Mouse (Mus musculus) left cerebral cortex, postnatal 4 days (tissue): ENCODE measurements at regions not wholly inside any gene's neighbourhood (a gene's known extent, or its start where the extent isn't known, plus 50 kb on each side); places are given as distances from the start of the nearest gene placed in this dataset.
"Not testable (repeated sequence)": the region's sequence is repeated elsewhere in the genome, so short reads cannot be mapped to it uniquely, and the experiment has no call there.

Experiments
- DNase-seq: peaks from one replicate; pipeline ENCODE4 v3.0.0-alpha.2; 2022
- intact Hi-C: fragments of 180-260 bp; cut with DNase I; formaldehyde crosslinking; loops from one replicate; pipeline ENCODE4 v1.15.1; 2025

DNA sequence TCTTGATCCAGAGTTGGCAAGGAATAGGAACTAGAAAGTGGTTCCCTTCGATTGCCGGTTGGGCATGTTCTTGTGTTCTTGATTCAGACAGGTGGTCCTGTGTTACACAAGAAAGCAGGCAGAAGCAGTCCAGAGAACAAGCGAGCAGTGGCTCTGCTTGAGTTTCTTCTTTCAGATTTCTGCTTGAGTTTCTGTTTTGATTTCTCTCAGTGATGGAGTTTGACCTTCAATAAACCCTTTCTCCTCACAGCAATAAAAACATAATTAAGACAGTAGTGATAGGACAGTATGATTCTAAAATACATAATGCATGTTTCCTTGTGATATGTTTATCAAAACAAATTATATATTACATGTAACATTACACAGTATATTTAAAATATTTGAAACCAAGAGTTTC, 59.1 kb downstream of the Klf6 start:
- intact Hi-C loops = no loop called here
- DNase-seq = no peak

DNA sequence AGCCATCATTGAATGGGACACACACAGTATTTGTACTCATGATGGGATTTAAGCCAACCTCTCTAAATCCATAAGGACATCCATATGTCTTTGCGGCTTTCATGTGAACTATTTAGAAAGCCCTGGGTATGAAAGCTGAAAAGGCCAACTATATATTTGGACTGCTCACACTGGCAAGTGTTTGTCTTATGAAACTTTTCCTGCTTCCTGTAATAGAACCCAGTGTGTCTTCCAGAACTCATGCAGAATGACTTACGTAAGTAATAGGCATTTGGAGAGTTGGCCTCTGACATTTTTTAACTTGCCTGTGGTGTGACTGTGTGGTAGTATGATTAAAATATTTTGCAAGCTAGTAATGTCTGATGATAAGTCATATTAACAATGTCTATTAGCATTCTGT, 70.2 kb downstream of the Klf6 start:
- intact Hi-C loops = no loop called here
- no peak for DNase-seq

GRCm38 (mm10) chr13:5937436-5937835, 76.2 kb downstream of the Klf6 start:
- intact Hi-C loops = no loop called here
- DNase-seq = no peak

GRCm38 (mm10) chr13:5937970-5938369, 76.7 kb downstream of the Klf6 start:
- no peak for DNase-seq
- intact Hi-C loops = no loop called here

DNA sequence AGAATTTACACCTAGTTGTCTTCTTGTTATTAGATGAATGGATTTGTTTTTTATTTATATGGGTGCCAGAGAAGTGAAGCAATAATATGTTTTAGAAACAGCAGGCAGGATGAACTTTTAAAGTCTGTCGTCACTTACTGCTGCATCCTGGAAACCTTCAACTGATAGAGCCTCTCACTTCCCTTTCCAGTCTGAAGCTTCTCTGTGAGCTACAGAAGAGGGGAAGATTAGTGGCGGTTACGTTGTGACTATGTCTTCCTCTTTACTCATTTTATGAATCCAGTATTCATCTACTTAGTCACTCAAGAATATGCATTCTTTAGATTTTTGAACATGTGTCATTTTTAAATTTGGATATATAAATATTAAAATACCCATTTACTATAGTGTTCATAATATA, 78.1 kb downstream of the Klf6 start:
- intact Hi-C loops = no loop called here
- no peak for DNase-seq

GRCm38 (mm10) chr13:5952863-5953262, 91.6 kb downstream of the Klf6 start:
- no peak for DNase-seq
- intact Hi-C loops = no loop called here

GRCm38 (mm10) chr13:5955121-5955520, 93.8 kb downstream of the Klf6 start:
- DNase-seq, intact Hi-C loops: not testable (repeated sequence)

DNA sequence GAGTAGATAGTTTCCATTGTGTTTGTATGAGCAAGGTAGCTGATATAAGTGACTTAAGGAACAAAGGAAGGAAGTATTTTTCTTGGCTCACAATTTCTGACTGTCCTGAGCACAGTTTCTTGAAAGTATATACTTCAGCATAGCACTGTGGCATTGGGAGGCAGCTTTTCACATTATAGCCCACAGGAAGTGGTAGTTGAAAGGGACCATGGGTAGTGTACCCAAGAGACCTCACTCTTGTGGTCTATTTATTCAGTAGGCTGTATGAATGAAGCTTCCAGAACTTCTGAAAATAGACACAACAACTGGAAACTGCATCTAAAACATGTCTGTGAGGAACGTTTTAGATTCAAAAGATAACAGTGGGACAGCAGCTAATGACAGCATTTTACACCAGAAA, 94.9 kb downstream of the Klf6 start:
- no peak for DNase-seq
- intact Hi-C loops = no loop called here

DNA sequence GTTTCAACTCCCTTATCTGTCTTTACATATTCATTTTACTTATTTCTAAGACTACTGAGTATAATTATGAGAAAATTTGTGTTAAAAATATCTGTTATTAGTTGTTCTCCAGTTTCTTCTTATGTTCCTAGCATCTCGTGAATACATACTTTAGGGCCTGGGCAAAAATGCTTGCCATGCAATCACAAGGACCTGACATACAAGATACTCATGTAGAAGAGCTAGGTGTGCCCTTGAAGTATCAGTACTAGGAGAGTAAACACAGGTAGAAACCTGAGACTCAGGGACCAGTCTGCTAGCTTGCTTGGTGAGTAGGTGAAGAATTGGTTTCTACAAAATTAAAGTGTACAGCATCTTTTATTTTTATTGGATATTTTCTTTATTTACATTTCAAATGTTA, 101.7 kb downstream of the Klf6 start:
- intact Hi-C loops = no loop called here
- DNase-seq = no peak

DNA sequence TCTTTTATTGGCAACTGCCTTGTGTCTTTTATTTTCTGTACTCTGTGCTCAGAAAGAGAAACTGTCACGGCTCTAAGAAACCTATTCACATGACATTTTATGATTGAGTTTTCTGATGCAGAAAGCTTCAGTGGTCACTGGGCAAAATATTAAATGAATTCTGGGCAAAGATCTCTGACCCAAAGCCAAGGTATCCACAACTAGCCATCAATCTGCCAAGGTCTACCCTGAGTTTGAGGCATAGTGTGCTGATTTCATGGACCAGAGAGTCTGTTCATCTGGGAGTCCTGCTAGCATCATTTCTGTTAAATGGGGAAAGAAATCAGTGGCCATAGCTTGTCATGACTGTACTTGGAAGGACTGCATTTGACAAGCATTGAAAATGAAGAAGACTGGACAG, 103.3 kb downstream of the Klf6 start:
- intact Hi-C loops = no loop called here
- DNase-seq = no peak

- intact Hi-C loops = no loop called here
- no peak for DNase-seq
These were observed 117.3 kb downstream of the Klf6 start for GRCm38 (mm10) chr13:5978615-5979014.

DNA sequence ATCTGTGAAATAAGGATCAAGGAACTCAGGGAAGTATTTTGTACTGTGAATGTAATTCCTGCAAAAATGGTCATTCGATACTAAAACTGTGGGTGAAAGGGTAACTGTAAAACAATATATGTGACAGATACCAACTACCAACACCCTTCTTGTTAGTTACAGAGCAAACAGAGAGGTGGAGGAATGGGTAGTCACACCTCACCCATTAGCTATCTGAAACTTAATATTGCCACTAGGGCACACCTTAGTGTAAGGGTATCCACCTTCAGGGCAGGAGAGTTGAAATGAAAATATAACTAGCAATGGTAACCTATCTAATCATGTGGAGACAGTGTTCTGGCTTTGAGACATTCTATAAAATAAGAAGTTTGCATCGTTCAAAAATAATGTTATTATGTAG, 126.2 kb downstream of the Klf6 start:
- intact Hi-C loops = no loop called here
- no peak for DNase-seq

- no peak for DNase-seq
- intact Hi-C loops = no loop called here
These were observed 127.1 kb downstream of the Klf6 start for GRCm38 (mm10) chr13:5988407-5988806.

DNA sequence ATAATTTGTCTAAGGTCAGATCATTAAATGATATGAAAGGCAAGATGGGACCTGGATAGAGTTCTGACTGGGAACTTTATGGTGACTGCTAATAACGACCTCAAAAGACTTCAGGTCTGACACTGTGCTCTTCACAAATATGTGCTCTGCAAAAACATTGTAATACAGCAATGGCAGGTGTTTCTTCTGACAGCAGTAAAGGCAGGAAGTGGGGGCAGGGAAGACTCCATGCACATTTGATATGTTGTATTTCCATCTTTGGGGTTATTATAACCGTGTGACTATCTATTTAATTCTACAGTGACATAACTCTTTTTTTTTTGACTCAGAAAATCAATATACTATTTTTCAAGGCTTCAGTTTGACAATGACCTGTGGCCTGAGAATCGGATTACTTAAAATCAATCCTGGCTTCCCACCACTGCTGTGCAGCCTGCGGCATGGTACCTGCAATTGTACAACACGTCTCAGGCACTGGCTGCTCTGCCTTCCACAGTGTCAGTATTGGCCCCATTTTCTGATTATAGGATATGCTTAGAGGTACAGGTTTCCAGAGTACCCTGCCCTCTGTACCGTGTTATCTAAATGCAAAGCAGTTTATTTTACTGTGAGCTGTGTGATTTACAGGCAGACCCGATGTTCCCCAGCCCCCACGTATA, 139.4 kb downstream of the Klf6 start:
- intact Hi-C loops = no loop called here
- DNase-seq = no peak

DNA sequence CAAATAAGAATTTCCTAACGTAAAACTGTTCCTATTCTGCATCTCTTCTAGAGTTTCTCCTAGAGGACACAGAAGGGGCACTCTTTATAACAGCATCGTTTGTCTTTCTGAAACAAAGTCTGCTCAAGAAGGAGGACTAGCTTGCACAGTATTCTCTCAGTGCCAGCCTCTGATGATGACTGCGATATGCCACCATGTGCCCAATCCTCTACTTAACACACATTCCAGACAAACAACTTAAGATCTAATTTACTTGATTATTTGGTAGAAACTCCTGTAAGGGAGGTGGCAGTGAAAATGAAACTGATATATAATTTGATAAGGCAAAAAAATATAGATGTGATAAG, 139.9 kb downstream of the Klf6 start:
- intact Hi-C loops = no loop called here
- DNase-seq = no peak

GRCm38 (mm10) chr13:6005901-6006300, 144.6 kb downstream of the Klf6 start:
- intact Hi-C loops = no loop called here
- peak; percentile 79 for DNase-seq

GRCm38 (mm10) chr13:6009671-6010070, 148.4 kb downstream of the Klf6 start:
- no peak for DNase-seq
- intact Hi-C loops = no loop called here

DNA sequence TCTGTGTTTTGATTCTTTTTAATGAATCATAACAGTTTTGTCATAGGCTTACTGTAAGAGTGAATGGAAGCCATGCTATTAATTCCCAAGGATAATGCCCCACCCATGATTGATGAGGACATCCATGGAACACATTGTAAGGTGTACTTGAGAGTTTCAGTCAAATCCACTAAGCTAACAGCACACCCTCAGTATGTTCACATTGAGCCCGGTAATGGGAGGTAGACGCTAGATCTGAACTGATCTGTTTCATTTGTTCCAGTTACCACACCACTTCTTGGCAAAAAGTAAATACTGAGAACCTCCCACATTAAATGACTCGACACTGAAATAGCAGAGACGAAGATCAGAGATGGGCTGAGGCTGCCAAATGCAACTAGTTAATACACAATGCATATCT, 165.9 kb downstream of the Klf6 start:
- intact Hi-C loops = no loop called here
- no peak for DNase-seq

DNA sequence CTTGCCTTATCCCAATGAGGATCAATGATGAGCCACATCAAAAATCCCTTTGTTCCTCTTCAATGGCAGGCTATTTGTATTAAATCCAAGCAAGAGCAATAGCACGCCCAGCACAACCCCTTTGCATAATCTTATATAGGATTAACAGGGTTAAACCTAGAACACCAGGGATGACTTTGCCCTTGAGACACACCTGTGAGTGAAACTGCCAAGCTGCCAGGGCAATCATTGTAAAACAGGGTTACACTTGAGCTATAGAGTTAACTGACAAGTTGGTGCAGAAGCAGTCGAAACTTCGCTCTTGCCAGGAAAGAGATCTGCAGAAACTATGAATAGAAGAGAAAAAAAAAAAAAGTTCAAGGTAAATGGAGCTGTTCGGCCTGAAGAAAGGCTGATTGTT, 167.6 kb downstream of the Klf6 start:
- intact Hi-C loops = no loop called here
- no peak for DNase-seq

GRCm38 (mm10) chr13:6029461-6029860, 168.2 kb downstream of the Klf6 start:
- no peak for DNase-seq
- intact Hi-C loops = no loop called here

DNA sequence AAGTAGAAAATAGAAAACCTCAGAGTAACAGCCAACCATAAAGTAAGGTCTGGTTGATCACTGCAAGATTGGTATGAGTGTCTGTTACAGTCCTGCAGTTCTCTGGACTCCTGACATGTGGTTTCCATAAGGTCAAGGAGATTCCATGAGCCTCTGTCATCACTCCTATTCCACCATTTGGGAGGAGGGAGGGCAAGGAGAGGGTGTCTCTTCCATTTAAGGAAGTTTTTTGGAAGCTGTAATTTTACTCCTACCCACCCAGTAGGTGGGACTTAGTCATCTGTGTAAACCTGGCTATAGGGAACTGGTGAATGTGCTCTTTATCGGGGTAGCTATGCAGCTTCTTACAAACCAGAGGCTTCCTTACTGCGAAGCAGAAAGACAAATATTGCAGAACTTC, 168.8 kb downstream of the Klf6 start:
- intact Hi-C loops = no loop called here
- no peak for DNase-seq

DNA sequence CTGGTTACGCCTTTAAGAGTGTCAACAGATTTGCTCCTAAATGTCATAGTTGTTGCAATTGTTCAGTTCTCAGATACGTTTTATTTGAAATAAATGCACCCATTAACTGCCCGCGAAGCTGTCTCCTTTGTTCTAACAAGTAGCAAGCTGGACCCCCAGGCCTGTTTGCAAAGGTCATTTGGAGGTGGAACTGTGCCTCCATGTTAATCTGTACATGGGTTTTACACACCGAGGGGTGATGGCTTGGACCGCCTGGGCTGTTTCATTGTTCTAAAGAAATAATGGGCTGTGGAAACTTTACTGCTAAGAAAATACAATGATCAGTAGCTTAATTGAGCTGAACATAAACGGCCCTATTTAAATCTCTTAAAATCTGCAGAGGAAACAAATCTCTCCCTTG, 178.8 kb downstream of the Klf6 start:
- intact Hi-C loops = no loop called here
- no peak for DNase-seq

DNA sequence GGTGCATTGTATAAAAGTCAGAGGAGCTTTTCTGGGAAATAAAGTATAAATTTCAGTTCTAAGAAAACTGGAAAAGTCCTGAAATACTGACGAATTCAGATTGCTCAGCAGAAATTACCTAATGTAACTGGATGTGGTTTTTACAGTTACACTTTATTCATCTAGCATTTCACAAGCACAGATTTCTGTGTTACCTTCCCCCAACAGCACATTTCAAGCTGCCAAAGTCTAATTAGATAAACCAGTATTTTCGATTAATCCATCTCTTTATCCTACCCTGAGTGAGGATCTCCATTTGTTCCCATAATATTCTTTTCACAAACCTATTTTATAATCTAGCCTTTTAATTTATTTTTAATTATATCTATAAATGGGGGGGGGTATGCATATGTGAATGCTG, 179.4 kb downstream of the Klf6 start:
- no peak for DNase-seq
- intact Hi-C loops = no loop called here

- intact Hi-C loops = no loop called here
These were observed 181.2 kb downstream of the Klf6 start for GRCm38 (mm10) chr13:6042495-6042894.

More at GRCm38 (mm10) chr13:6042495-6042894, 181.2 kb downstream of the Klf6 start:
- no peak for DNase-seq
